Mouse (Mus musculus): ENCODE results near the gene Apeh. TPM values are rescaled to one million over a fixed set of nuclear protein-coding genes. Genes with fewer than 3 reads are reported as not detected.

The Apeh gene
- total and polyA plus RNA-seq, 3 experiments = 69.0 to 76.1 TPM; not detected in 1

GRCm38 (mm10) chr9:108139169-108139962 lies 45.0 kb upstream of the Apeh start:
- H3K36me3 ChIP-seq (ENCODE audit: control insufficient read depth in 1 of 2, insufficient read depth in 2 of 2, low read length in 2 of 2) = peaks cover 0 to 4% of the 10 kb centered on the region in 2 experiments; a peak in 2 of 4 replicates
- H3K9ac ChIP-seq (ENCODE audit: control insufficient read depth, low read depth, low read length, poor library complexity, severe bottlenecking) = no peak overlapping the region
- TF ChIP-seq MAZ (IDR thresholded peaks at IDR 0.05; ENCODE audit: low read depth, low read length) (no peak), HCFC1 (IDR thresholded peaks at IDR 0.05; ENCODE audit: low read depth, low read length) (no peak), NELFE (IDR thresholded peaks at IDR 0.05; ENCODE audit: low read depth, low read length) (no peak), EP300 (IDR thresholded peaks at IDR 0.05; ENCODE audit: low read depth in 1 of 2, low read length in 2 of 2) (no peak), SMC3 (IDR thresholded peaks at IDR 0.05; ENCODE audit: low read depth, low read length) (no peak), MAFK (IDR thresholded peaks at IDR 0.05; ENCODE audit: borderline replicate concordance, low read depth, low read length) (no peak), KAT2A (conservative IDR thresholded peaks at IDR 0.05; ENCODE audit: low read depth, low read length) (no peak), TCF12 (IDR thresholded peaks at IDR 0.05; ENCODE audit: low read depth, low read length) (no peak), POLR2AphosphoS5 (IDR thresholded peaks at IDR 0.05; ENCODE audit: borderline replicate concordance, low read depth, low read length) (no peak), ETS1 (IDR thresholded peaks at IDR 0.05; ENCODE audit: low read depth, low read length) (no peak)
- H3K4me3 ChIP-seq (ENCODE audit: control insufficient read depth in 1 of 2, insufficient read depth in 1 of 2, low read depth in 2 of 2, low read length in 2 of 2) = no peak overlapping the region
- H3K27me3 ChIP-seq (ENCODE audit: control insufficient read depth in 1 of 2, insufficient read depth in 2 of 2, low read length in 2 of 2) = no peaks in the 10 kb centered on the region; a peak in 1 of 4 replicates
- H3K4me1 ChIP-seq (ENCODE audit: control insufficient read depth in 1 of 2, insufficient read depth in 2 of 2, low read length in 2 of 2) = peaks cover 5 to 20% of the 10 kb centered on the region in 2 experiments
- DNase-seq (ENCODE audit: low read depth, low spot score) = no peak
- H3K9me3 ChIP-seq (replicated peaks; ENCODE audit: insufficient read depth, low read length) = no peaks in the 10 kb centered on the region
- H3K79me2 ChIP-seq (ENCODE audit: control insufficient read depth, insufficient read depth, low read length, poor library complexity) = no peaks in the 10 kb centered on the region
- no peak overlapping the region for H3K27ac ChIP-seq (ENCODE audit: control insufficient read depth, low read depth, low read length)

- Histone ChIP-seq H3K27me3 (ENCODE audit: control insufficient read depth in 1 of 2, insufficient read depth in 2 of 2, low read length in 2 of 2) (no peaks in the 10 kb centered on the region; a peak in 1 of 4 replicates), H3K79me2 (ENCODE audit: control insufficient read depth, insufficient read depth, low read length, poor library complexity) (no peaks in the 10 kb centered on the region), H3K4me3 (ENCODE audit: control insufficient read depth in 1 of 2, insufficient read depth in 1 of 2, low read depth in 2 of 2, low read length in 2 of 2) (no peak overlapping the region), H3K9ac (ENCODE audit: control insufficient read depth, low read depth, low read length, poor library complexity, severe bottlenecking) (no peak overlapping the region), H3K36me3 (ENCODE audit: control insufficient read depth in 1 of 2, insufficient read depth in 2 of 2, low read length in 2 of 2) (peaks cover 0 to 4% of the 10 kb centered on the region in 2 experiments; a peak in 2 of 4 replicates), H3K9me3 (replicated peaks; ENCODE audit: insufficient read depth, low read length) (no peaks in the 10 kb centered on the region), H3K27ac (ENCODE audit: control insufficient read depth, low read depth, low read length) (no peak overlapping the region), H3K4me1 (ENCODE audit: control insufficient read depth in 1 of 2, insufficient read depth in 2 of 2, low read length in 2 of 2) (peaks cover 5 to 20% of the 10 kb centered on the region in 2 experiments)
- no peak for TF ChIP-seq MYC (IDR thresholded peaks at IDR 0.05; ENCODE audit: low read depth, low read length)
- TF ChIP-seq E2F4 (IDR thresholded peaks at IDR 0.05; ENCODE audit: borderline replicate concordance, low read depth, low read length) = no peak
- no peak for TF ChIP-seq RCOR1 (IDR thresholded peaks at IDR 0.05; ENCODE audit: low read depth, low read length)
- TF ChIP-seq BHLHE40 (IDR thresholded peaks at IDR 0.05; ENCODE audit: borderline replicate concordance, low read depth, low read length) = no peak
- DNase-seq (ENCODE audit: low read depth, low spot score) = no peak
Measured at GRCm38 (mm10) chr9:108138118-108138517, 43.7 kb upstream of the Apeh start.
